Mouse (Mus musculus) intestine, postnatal 0 days (tissue): Measurements from ENCODE around the gene Milr1. TPM values are rescaled to one million over a fixed set of nuclear protein-coding genes. Genes with fewer than 3 reads are reported as not detected.
"Not testable (repeated sequence)": the region's sequence is repeated elsewhere in the genome, so short reads cannot be mapped to it uniquely, and the experiment has no call there.

Source experiments
- ATAC-seq: fragments of 200-750 bp; cut with Nextera tagmentation; 2 replicates; pipeline ENCODE4 v1.8.0; 2017; ENCODE audit warnings: mild to moderate bottlenecking, moderate TSS enrichment, moderate library complexity
- H3K27ac ChIP-seq: fragments of 300-500 bp; sonication (generic); 2 replicates; pipeline ENCODE4 v1.5.1; 2014; ENCODE audit warnings: mild to moderate bottlenecking, low read depth, low read length, moderate library complexity
- H3K27me3 ChIP-seq: fragments of 300-500 bp; sonication (generic); replicated peaks from 2 replicates; pipeline ENCODE4 v1.6.1; 2014; ENCODE audit warnings: low read length, mixed read lengths; ENCODE audit not compliant: control insufficient read depth, insufficient read depth
- H3K36me3 ChIP-seq: fragments of 300-500 bp; sonication (generic); 2 replicates; pipeline ENCODE4 v1.6.1; 2014; ENCODE audit warnings: mild to moderate bottlenecking, moderate library complexity; ENCODE audit not compliant: control insufficient read depth, insufficient read depth
- H3K4me1 ChIP-seq: fragments of 300-500 bp; sonication (generic); replicated peaks from 2 replicates; pipeline ENCODE4 v1.6.1; 2014; ENCODE audit warnings: antibody characterized with exemption, low read length, mixed read lengths; ENCODE audit not compliant: control insufficient read depth, insufficient read depth
- H3K4me2 ChIP-seq: fragments of 300-500 bp; sonication (generic); replicated peaks from 2 replicates; pipeline ENCODE4 v1.6.1; 2014; ENCODE audit warnings: low read depth, mild to moderate bottlenecking, moderate library complexity
- H3K4me3 ChIP-seq: fragments of 300-500 bp; sonication (generic); 2 replicates; pipeline ENCODE4 v1.5.1; 2014; ENCODE audit warnings: low read depth, low read length
- H3K9ac ChIP-seq: fragments of 300-500 bp; sonication (generic); 2 replicates; pipeline ENCODE4 v1.6.1; 2014; ENCODE audit warnings: mild to moderate bottlenecking, low read depth, low read length
- H3K9me3 ChIP-seq: fragments of 300-500 bp; sonication (generic); 2 replicates; pipeline ENCODE4 v1.6.1; 2016; ENCODE audit warnings: mixed run types; ENCODE audit not compliant: control insufficient read depth
- CTCF ChIP-seq: sonication (generic); IDR thresholded peaks from 2 replicates; pipeline ENCODE4 v1.5.1; 2016; ENCODE audit warnings: low read depth, mild to moderate bottlenecking, control low read depth, antibody characterized with exemption, moderate library complexity
- whole genome bisulfite sequencing: fragments of 180-500 bp; shearing (Covaris S2); extraction: QIAGEN DNeasy Blood & Tissue Kit; methylation state at CpG from one replicate; pipeline ENCODE4 v1.1.7; 2014; 5-methylcytosine and 5-hydroxymethylcytosine counted together
- polyA plus RNA-seq: library from polyadenylated mRNA; unstranded; fragments of >200 nt; fragmentation: Nextera tagmentation; extraction: Ambion mirVana; gene quantifications from 2 replicates; pipeline ENCODE4 v1.2.1, GENCODE M21; 2015

Gene Milr1
- polyA plus RNA-seq, 1 experiment from 2014 or later, result 1.9 TPM

DNA sequence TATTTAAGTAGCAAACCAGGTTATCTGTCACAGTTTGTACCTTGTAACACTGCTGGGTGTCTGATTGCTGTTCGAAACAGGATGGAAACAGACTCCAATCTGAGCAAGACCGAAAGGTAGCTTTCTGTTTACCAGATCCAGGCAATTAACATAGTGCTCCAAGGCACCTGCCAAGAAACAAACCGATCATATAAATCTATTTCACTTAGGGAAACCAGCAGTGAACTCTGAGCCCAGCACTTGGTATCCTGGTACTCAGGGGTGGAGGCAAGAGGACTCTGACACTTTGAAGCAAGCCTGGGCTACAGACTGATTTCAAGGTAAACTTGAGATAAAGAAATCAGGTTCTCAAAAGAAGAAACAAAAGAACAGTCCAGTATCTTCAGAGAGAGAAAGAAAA, 26.4 kb downstream of the Milr1 start:
- peak overlapping the region; percentile 77 for H3K4me2 ChIP-seq

DNA sequence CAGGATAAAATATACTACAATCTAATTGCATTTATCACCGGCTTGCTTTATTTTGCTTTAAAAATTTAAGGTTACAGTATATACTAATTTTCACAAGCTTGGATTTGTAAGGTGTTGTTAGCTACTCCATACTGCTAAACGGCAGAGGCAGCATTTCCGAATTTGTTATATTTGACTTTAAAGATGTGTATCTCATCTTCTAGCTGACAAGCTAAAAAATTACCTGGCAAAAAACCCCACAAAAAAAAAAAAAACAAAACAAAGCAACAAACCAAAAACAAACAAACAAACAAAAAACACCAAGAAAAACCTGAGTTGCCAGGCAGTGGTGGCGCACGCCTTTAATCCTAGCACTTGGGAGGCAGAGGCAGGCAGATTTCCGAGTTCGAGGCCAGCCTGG, 27.1 kb downstream of the Milr1 start:
- ATAC-seq, result no peak
- WGBS, result 70% methylated on average over 7 of the region's 7 CpGs
- H3K27me3 ChIP-seq, result no peaks in the 10 kb centered on the region
- peak overlapping the region; percentile 55 for H3K4me3 ChIP-seq
- peak overlapping the region; percentile 77 for H3K4me2 ChIP-seq
- no peaks in the 10 kb centered on the region for H3K9me3 ChIP-seq
- H3K4me1 ChIP-seq, result no peaks in the 10 kb centered on the region
- H3K27ac ChIP-seq, result no peak overlapping the region
- H3K36me3 ChIP-seq, result peaks cover 48% of the 10 kb centered on the region
- no peak for TF ChIP-seq CTCF
- no peak overlapping the region for H3K9ac ChIP-seq

More for the DNA sequence above, 26.4 kb downstream of the Milr1 start:
- ATAC-seq, result peak; percentile 66
- Histone ChIP-seq H3K4me1 (no peaks in the 10 kb centered on the region), H3K27me3 (no peaks in the 10 kb centered on the region), H3K9me3 (no peaks in the 10 kb centered on the region), H3K9ac (no peak overlapping the region), H3K4me3 (0 out of 2 replicates have a peak overlapping the region, but pooled peaks have one; percentile 55), H3K36me3 (peaks cover 48% of the 10 kb centered on the region), H3K27ac (peak overlapping the region; percentile 46; the same call in 1 of the 2 replicates)
- TF ChIP-seq CTCF, result no peak
- WGBS, result 31% methylated on average over 3 of the region's 3 CpGs

GRCm38 (mm10) chr11:106778589-106779387, 27.8 kb downstream of the Milr1 start:
- WGBS, result under 1% methylated on average over 39 of the region's 39 CpGs
- Histone ChIP-seq H3K4me2 (peak overlapping the region; percentile 77), H3K27ac (peak overlapping the region; percentile 90), H3K4me3 (peak overlapping the region; percentile 55), H3K27me3 (no peaks in the 10 kb centered on the region), H3K9me3 (no peaks in the 10 kb centered on the region), H3K9ac (peak overlapping the region; percentile 73), H3K36me3 (peaks cover 48% of the 10 kb centered on the region), H3K4me1 (no peaks in the 10 kb centered on the region)
- peak; percentile 48; the same call in 1 of the 2 replicates for ATAC-seq
- TF ChIP-seq CTCF, result no peak

DNA sequence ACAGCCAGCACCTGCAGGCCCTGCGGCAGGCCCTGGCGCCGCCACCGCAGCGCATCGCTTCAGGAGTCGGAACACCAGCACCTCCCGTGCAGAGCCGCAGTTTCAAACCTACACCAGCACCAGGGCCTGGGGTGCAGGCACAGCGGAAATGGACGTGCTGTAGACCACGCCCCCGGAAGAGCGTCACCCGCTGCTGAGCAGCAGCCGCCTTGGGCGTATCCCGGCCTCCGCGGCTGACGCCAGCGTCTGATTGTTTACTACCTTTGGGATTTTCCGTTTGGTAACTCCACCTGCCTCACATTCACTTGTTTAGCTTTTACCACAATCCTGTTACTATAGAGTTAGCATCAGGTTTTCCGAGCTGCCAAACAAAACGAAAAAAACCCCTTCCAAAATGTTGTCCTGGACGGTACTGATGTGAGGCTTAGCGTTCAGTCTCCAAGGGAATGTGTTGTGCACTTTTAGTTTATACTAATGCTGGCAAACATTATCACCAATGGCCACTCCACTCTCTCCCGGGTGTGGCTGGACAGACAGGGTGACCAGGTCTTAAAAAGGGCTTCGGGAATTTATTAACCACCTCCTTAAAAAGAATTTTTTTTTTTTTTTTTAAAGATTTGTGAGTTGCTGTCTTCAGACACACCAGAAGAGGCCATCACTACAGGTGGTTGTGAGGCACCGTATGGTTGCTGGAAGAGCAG, 28.5 kb downstream of the Milr1 start, which contains the start of gene Polg2:
Gene Polg2 (minus strand): TSS at position 150 of the 701 bp plus-strand sequence.
- H3K27ac ChIP-seq, result peak within 1 kb of the TSS; percentile 90
- H3K9me3 ChIP-seq, result no peaks in the 10 kb centered on the region
- ATAC-seq, result peak; percentile 92
- WGBS, result under 1% methylated on average over 30 of the region's 30 CpGs
- H3K36me3 ChIP-seq, result peaks cover 48% of the 10 kb centered on the region
- H3K4me2 ChIP-seq, result peak within 1 kb of the TSS; percentile 77
- H3K27me3 ChIP-seq, result no peaks in the 10 kb centered on the region
- TF ChIP-seq CTCF, result no peak
- peak within 1 kb of the TSS; percentile 73 for H3K9ac ChIP-seq
- peak within 1 kb of the TSS; percentile 55 for H3K4me3 ChIP-seq
- no peaks in the 10 kb centered on the region for H3K4me1 ChIP-seq

DNA sequence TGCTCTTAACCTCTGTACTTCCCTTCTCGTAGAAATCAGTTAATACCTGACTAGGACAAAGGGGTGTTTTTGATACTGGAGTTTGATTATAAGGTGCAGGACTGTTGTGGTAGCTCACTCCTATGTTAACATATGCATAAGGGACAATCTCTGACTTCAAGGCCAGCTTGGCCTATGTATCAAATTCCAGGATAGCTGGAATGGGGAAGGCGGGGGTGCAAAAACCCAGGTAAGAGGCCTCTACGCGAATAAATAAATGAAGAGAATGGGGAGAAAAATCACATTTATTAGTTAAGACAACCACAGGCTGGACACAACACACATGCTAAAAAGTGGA, 29.0 kb downstream of the Milr1 start:
- Histone ChIP-seq H3K4me3 (no peak overlapping the region; the same call in 1 of the 2 replicates), H3K27me3 (no peaks in the 10 kb centered on the region), H3K4me1 (no peaks in the 10 kb centered on the region), H3K27ac (peak overlapping the region; percentile 90), H3K4me2 (peak overlapping the region; percentile 77), H3K9ac (no peak overlapping the region), H3K36me3 (peaks cover 48% of the 10 kb centered on the region), H3K9me3 (no peaks in the 10 kb centered on the region)
- 53% methylated on average over 4 of the region's 4 CpGs for WGBS
- no peak for ATAC-seq
- no peak for TF ChIP-seq CTCF

- 71% methylated on average over 6 of the region's 6 CpGs for WGBS
- TF ChIP-seq CTCF, result no peak
- no peak overlapping the region for H3K4me2 ChIP-seq
- peaks cover 48% of the 10 kb centered on the region for H3K36me3 ChIP-seq
- H3K9ac ChIP-seq, result no peak overlapping the region
- ATAC-seq, result no peak
- no peaks in the 10 kb centered on the region for H3K27me3 ChIP-seq
- no peaks in the 10 kb centered on the region for H3K9me3 ChIP-seq
- H3K27ac ChIP-seq, result peak overlapping the region; percentile 46; the same call in 1 of the 2 replicates
- no peak overlapping the region for H3K4me3 ChIP-seq
- H3K4me1 ChIP-seq, result no peaks in the 10 kb centered on the region
These were observed 29.7 kb downstream of the Milr1 start for GRCm38 (mm10) chr11:106780590-106781220.

- H3K27me3 ChIP-seq, H3K9me3 ChIP-seq, H3K9ac ChIP-seq, H3K4me1 ChIP-seq, H3K4me2 ChIP-seq, ATAC-seq, H3K4me3 ChIP-seq, H3K27ac ChIP-seq: not testable (repeated sequence)
- peaks cover 48% of the 10 kb centered on the region for H3K36me3 ChIP-seq
- 67% methylated on average over 7 of the region's 7 CpGs for WGBS
These were observed 31.2 kb downstream of the Milr1 start for GRCm38 (mm10) chr11:106782271-106782670.
